Mouse (Mus musculus) left cerebral cortex, adult 9 months (tissue): ENCODE measurements around the gene Vegfb.
A peak's percentile ranks its signal among the peaks of the same experiment; 100 is the strongest.

Experiments
- DNase-seq, 2 experiments: peaks; one replicate each; pipeline ENCODE4 v3.0.0; 2022; ENCODE audit warnings: low spot score in 2 of 2

Gene Vegfb

GRCm38 (mm10) chr19:6941372-6942248, 45.8 kb downstream of the Vegfb start, which contains the start of gene Bad:
Bad (plus strand) TSS chr19:6941861.
- DNase-seq, result peak in 1 of 2 experiments; percentile 93

GRCm38 (mm10) chr19:6940396-6941351, 46.8 kb downstream of the Vegfb start:
- no peak for DNase-seq

GRCm38 (mm10) chr19:6939106-6940002, 48.1 kb downstream of the Vegfb start:
- no peak for DNase-seq

- no peak for DNase-seq
Observed at GRCm38 (mm10) chr19:6937541-6938465, 49.6 kb downstream of the Vegfb start.

GRCm38 (mm10) chr19:6936299-6936698, 51.2 kb downstream of the Vegfb start:
- DNase-seq, result no peak

GRCm38 (mm10) chr19:6934195-6934977, 53.1 kb downstream of the Vegfb start, which contains the start of gene Kcnk4:
Kcnk4 (minus strand) TSS chr19:6934515.
- DNase-seq, result no peak

GRCm38 (mm10) chr19:6933436-6934194, 53.8 kb downstream of the Vegfb start:
- DNase-seq, result peak in 1 of 2 experiments; percentile 71

- no peak for DNase-seq
Observed at GRCm38 (mm10) chr19:6933102-6933435, 54.4 kb downstream of the Vegfb start.
